Mouse (Mus musculus) adrenal gland, postnatal 4 days (tissue): ENCODE results near the gene Usp43. TPM values are rescaled to one million over a fixed set of nuclear protein-coding genes. Genes with fewer than 3 reads are reported as not detected.

Source experiments
- DNase-seq, 2 experiments: peaks; one replicate each; pipeline ENCODE4 v3.0.0; 2021 to 2022; ENCODE audit warnings: low spot score in 2 of 2, mixed read lengths in 2 of 2
- total RNA-seq, 2 experiments: library from RNA; stranded (reverse); gene quantifications; 2 replicates each; pipeline ENCODE4 v1.2.3; 2021

Usp43 gene
- total RNA-seq, 2 experiments from 2014 or later: 1.4 to 3.3 TPM

- no peak for DNase-seq
Measured at GRCm38 (mm10) chr11:67911074-67911473, 10.9 kb downstream of the Usp43 start.

- no peak for DNase-seq
Measured at GRCm38 (mm10) chr11:67903756-67904155, 18.2 kb downstream of the Usp43 start.

- peak; percentile 50 for DNase-seq
Measured at GRCm38 (mm10) chr11:67897064-67897560, 24.8 kb downstream of the Usp43 start.

- no peak for DNase-seq
Measured at GRCm38 (mm10) chr11:67895641-67896040, 26.3 kb downstream of the Usp43 start.

DNA sequence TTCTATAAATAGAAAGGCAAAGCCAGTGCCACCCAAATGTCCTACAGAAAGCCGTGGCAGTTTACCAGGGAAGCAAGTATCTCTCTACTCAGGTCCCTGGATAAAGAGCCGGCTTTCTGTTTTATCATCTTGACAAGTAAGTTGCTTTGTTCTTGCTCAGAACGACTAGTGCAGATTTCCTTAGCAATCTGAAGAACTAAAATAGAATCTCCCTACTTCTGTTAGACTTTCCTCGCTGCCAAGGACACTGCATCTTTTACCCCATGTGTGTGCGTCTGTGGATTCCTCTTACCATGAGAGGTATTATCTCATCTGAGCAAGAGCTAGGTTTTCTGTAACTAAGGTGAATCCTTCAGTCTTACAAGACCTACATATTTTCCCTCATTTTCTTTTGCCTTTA is 33.4 kb downstream of the Usp43 start:
- DNase-seq: no peak

GRCm38 (mm10) chr11:67885921-67886320 is 36.0 kb downstream of the Usp43 start:
- no peak for DNase-seq

DNA sequence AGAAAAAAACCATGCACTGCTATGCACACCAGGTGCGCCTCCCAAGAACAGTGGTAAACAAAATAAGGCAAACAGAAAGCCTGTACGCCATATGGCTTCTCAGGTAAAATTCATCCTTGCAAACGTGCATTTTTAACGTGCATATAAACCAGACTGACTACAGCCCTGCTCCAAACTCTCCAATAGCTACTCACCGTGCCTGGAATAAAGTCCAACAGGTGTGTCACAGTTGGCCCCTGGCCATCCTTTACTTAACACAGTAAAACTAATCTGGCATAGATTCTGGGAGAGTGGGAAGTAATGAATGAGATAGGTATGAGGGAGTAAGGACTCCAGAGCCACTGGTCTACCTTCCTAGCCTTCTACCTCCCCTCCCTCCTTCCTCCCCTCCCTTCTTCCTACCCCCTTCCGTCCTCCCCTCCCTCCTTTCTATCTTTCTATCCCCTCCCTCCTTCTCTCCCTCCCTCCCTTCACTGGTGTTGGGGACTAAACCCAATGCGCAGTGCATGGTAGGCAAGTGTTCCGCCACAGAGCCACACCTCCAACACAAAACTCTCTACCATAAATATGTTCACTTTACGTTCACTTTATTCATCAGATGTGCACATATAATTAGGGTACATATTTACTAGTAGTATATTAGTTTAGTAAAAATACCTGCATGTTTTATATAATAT is 56.3 kb downstream of the Usp43 start:
- no peak for DNase-seq

GRCm38 (mm10) chr11:67865100-67865499 is 56.9 kb downstream of the Usp43 start:
- DNase-seq: no peak

DNA sequence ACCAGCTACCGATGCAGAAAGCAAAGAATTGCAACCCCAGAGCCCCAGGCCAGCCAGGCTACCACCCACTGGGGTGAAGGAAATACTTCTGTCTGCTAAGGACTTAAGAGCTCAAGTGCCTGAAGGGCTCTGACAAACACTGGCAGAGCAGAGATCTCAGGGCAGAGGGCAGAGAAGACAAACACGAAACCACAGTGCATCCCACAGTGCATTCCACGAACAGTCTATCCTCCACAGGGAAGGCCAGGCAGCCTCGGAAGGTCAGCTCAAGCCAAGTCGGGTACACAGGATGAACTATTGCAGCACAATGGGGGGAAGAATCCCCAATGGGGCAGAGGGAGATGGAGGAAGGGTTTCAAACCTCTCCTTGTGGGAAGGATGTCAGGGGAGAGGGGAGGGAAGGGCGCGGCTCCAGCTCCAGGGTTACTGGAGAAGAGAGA is 60.5 kb downstream of the Usp43 start:
- DNase-seq: no peak

GRCm38 (mm10) chr11:67860743-67861398 is 61.1 kb downstream of the Usp43 start:
- no peak for DNase-seq

- no peak for DNase-seq
Measured at GRCm38 (mm10) chr11:67858518-67858917, 63.4 kb downstream of the Usp43 start.

- DNase-seq: no peak
Measured at GRCm38 (mm10) chr11:67855035-67855434, 66.9 kb downstream of the Usp43 start.

GRCm38 (mm10) chr11:67853996-67854395 is 68.0 kb downstream of the Usp43 start:
- DNase-seq: no peak

GRCm38 (mm10) chr11:67851770-67852169 is 70.2 kb downstream of the Usp43 start:
- DNase-seq: no peak

DNA sequence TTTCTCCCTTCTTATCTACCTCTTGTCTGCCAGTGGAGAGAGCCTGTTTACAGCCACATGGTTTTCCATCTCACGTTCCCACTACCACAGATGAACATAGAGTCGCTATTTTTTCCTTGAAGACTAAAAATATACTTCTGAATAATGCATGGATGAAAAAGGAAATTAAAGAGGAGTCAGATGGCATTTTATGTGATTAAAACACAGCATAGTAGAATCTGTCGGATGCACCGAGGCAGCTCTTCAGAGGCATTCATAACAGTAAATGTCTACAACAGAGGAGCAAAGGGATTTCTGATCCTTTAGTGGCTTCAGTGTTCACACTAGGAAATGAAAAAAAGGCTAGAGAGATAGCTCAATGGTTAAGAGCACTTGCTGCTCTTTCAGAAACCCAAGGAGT is 76.8 kb downstream of the Usp43 start:
- DNase-seq: no peak

DNA sequence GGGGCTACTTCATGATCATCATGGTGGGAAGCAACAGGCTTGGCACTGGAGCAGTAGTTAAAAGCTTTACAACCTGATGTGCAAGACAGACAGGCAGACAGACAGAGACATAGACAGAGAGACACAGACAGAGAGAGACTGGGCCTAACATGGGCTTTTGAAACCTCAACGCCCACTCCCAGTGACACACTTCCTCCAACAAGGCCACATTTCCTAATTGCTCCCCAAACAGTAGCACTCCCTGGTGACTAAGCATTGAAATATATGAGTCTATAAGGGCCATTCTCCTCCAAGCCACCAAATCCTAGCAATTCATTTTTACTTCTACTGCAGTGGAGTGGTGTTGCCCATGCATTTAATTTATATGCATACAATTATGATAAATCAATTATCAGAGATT is 82.1 kb downstream of the Usp43 start:
- no peak for DNase-seq

DNA sequence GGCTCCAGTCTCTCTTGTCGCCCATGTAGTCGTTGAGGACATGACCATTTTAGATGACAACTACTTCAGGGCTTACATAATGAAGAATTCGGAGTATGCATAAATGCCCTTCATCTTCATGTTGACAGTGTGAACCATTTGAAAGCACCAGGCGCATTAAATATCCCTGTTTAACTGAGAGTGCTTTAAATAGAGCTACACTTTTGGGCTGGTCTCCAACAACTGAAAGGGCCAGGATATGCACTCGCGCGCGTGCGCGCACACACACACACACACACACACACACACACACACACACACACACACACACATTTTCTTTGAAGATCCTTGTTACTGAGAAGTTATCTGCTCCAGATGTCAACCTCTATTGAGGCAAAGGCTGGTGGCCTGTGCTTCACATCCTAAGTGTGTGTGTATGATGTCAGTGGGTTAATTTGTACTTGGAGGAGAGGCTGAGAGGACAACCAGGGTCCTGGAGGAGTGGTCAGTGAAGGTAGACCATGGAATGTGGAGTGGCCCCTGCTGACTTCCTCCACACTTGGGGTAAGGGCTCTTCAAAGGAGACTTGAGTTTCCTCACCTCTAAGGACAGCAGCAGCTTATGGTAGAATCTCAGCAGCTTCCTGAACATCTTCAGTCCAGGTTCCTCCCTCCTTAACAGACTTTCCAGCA is 86.4 kb downstream of the Usp43 start:
- DNase-seq: no peak

DNA sequence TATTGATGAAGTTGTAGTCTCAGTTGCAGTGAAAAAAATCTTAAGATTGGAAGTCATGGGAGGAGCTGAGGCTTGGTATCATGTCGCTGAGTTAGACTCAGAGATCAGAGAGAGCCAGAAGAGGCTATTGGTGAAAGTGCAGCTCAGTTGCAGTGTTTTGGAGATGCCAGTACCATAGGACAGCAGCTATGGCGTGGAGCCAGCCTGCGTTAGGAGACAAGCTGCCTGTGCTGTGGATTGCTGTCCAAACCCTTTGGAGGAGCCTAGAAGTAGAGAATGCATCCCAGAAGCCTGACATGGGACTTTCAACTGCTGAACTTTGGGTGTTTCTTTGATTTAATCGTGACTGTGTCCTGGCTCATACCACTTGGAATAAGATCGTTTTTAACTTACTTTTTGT is 90.1 kb downstream of the Usp43 start:
- no peak for DNase-seq

DNA sequence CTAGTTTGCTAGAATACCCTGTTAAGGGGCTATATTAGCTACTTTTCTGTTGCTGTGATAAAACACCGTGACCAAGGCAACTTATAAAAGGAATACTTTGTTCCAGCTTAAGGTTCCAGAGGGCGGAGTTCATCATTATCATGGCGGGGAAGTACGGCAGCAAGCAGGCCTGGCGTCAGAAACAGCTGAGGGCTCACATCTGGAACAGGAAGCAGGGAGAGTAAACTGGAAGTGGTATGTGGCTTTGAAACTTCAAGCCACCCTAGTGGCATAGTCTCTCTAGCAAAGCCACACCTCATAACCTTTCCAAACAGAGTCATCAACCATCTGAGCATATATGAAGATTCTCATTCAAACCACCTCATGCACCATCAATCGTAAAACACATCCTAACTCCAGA is 92.4 kb downstream of the Usp43 start:
- DNase-seq: no peak

- no peak for DNase-seq
Measured at GRCm38 (mm10) chr11:67828360-67829059, 93.4 kb downstream of the Usp43 start.

DNA sequence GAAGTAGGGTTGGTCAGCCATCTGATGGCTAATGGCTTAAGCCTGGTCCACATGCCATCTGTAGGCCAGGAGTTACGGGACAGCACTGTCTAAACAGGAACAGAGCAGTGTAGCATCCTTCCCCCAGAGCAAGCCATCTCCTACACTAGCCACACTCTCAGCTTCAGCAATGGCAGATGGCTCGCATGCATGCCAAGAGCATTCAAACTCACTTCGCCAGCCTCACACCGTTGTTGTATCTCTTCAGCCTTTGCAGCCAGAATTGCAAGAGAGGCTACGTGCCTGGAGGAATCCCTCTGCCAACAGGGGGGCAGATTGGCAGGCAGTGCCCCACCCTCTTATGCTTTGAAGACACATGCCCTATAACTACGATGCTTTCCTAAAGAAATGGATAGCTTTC is 100.4 kb downstream of the Usp43 start:
- DNase-seq: no peak

GRCm38 (mm10) chr11:67820221-67820620 is 101.7 kb downstream of the Usp43 start:
- peak in 1 of 2 experiments; percentile 11 for DNase-seq
